Mouse (Mus musculus) forebrain, embryonic 12.5 days (tissue): Measurements from ENCODE around the gene Prpf19. TPM values are rescaled to one million over a fixed set of nuclear protein-coding genes. Genes with fewer than 3 reads are reported as not detected.

Experiments
- ATAC-seq: fragments of 200-750 bp; cut with Nextera tagmentation; 2 replicates; pipeline ENCODE4 v1.8.0; 2017; ENCODE audit warnings: moderate TSS enrichment; ENCODE audit not compliant: low FRiP score
- H3K27ac ChIP-seq: fragments of 300-500 bp; sonication (generic); 2 replicates; pipeline ENCODE4 v1.5.1; 2016; ENCODE audit warnings: mild to moderate bottlenecking
- H3K27me3 ChIP-seq: fragments of 300-500 bp; sonication (generic); 2 replicates; pipeline ENCODE4 v1.6.1; 2016; ENCODE audit warnings: mild to moderate bottlenecking
- H3K36me3 ChIP-seq: fragments of 300-500 bp; sonication (generic); replicated peaks from 2 replicates; pipeline ENCODE4 v1.6.1; 2016; ENCODE audit warnings: mild to moderate bottlenecking
- H3K4me1 ChIP-seq: fragments of 300-500 bp; sonication (generic); 2 replicates; pipeline ENCODE4 v1.6.1; 2016
- H3K4me2 ChIP-seq: fragments of 300-500 bp; sonication (generic); 2 replicates; pipeline ENCODE4 v1.6.1; 2016; ENCODE audit warnings: mild to moderate bottlenecking, moderate library complexity
- H3K4me3 ChIP-seq: fragments of 300-500 bp; sonication (generic); replicated peaks from 2 replicates; pipeline ENCODE4 v1.5.1; 2016; ENCODE audit warnings: mild to moderate bottlenecking
- H3K9ac ChIP-seq: fragments of 300-500 bp; sonication (generic); 2 replicates; pipeline ENCODE4 v1.6.1; 2016; ENCODE audit warnings: mild to moderate bottlenecking
- H3K9me3 ChIP-seq: fragments of 300-500 bp; sonication (generic); 2 replicates; pipeline ENCODE4 v1.6.1; 2016
- WGBS: fragments of 180-500 bp; shearing (Covaris S2); methylation state at CpG from one replicate; pipeline ENCODE4 v1.1.7; 2016; 5-methylcytosine and 5-hydroxymethylcytosine counted together
- polyA plus RNA-seq: library from polyadenylated mRNA; unstranded; fragments of >200 nt; fragmentation: Nextera tagmentation; extraction: Ambion mirVana; gene quantifications from 2 replicates; pipeline ENCODE4 v1.2.1, GENCODE M21; 2016

Gene Prpf19
- polyA plus RNA-seq, 1 experiment from 2014 or later, result 49.6 TPM

DNA sequence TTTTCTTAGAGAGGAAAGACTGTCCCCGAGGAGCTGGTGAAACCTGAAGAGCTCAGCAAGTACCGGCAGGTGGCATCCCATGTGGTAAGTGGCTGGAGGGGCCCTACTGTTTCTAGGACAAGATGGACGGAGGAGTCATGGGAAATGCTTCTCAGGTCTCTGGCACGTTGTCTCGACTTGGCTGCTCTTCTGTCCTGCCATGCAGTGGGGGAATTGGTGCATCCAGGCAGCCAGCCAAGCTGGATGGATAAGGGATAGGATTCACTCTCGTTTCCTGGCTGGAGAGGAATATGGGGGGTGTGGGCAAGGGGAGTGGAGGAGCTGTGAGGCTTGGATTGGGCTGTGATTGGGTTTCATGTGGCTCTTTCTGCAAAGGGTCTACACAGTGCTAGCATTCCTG lies 5.3 kb downstream of the Prpf19 start:
- H3K9me3 ChIP-seq, result no peaks in the 10 kb centered on the region
- ATAC-seq, result no peak
- no peaks in the 10 kb centered on the region for H3K27me3 ChIP-seq
- H3K4me3 ChIP-seq, result no peak overlapping the region
- no peak overlapping the region for H3K4me2 ChIP-seq
- H3K4me1 ChIP-seq, result peaks cover 15% of the 10 kb centered on the region
- 89% methylated on average over 6 of the region's 6 CpGs for WGBS
- no peak overlapping the region for H3K9ac ChIP-seq
- H3K27ac ChIP-seq, result no peak overlapping the region
- peaks cover 84% of the 10 kb centered on the region for H3K36me3 ChIP-seq

DNA sequence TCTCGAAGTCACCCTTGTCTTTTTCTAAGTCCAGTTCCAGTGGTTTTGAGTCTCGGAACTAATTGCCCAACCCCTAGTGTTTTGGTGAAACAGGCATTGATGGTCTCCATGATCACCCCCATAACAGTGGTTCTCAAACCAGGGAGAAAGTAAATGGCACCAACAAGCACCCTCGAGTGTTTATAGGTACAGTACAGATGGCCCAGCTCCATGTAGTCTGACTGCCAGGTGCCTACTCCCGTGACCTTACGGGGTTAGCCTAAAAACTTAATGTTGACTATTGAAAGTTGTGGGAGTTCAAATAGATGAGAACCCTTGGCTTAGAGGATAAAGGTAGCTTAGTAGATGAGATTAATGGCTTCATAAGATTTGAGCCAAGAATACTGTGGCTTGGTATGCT lies 6.0 kb downstream of the Prpf19 start:
- Histone ChIP-seq H3K4me1 (peaks cover 13% of the 10 kb centered on the region), H3K9me3 (no peaks in the 10 kb centered on the region), H3K27me3 (no peaks in the 10 kb centered on the region), H3K4me3 (no peak overlapping the region), H3K36me3 (peaks cover 91% of the 10 kb centered on the region), H3K9ac (no peak overlapping the region), H3K4me2 (no peak overlapping the region), H3K27ac (no peak overlapping the region)
- WGBS, result 92% methylated on average over 5 of the region's 5 CpGs
- no peak for ATAC-seq

DNA sequence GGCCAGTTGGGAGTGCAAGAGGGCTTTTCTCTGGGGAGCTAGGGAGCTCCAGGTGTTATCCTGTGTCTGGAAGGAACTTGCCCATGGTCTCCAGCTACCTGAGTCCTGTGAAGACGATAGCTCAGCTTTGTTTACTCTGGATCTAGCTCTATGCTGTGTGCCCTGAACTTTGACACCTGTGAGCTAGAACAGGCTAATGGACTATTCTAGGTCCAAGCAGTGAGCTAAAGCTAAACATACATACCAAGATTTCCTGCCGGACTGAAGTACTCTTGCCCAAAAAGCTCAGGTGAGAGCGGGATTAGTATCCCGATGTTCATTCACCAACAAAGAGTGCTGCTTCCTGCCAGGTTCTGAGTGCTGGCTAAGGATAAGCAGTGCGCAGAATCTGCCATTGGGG lies 9.5 kb downstream of the Prpf19 start:
- no peaks in the 10 kb centered on the region for H3K4me1 ChIP-seq
- ATAC-seq, result no peak
- no peak overlapping the region for H3K4me3 ChIP-seq
- no peak overlapping the region for H3K27ac ChIP-seq
- H3K4me2 ChIP-seq, result no peak overlapping the region
- no peak overlapping the region for H3K9ac ChIP-seq
- peaks cover 84% of the 10 kb centered on the region for H3K36me3 ChIP-seq
- WGBS, result 90% methylated on average over 5 of the region's 5 CpGs
- H3K27me3 ChIP-seq, result no peaks in the 10 kb centered on the region
- H3K9me3 ChIP-seq, result no peaks in the 10 kb centered on the region

DNA sequence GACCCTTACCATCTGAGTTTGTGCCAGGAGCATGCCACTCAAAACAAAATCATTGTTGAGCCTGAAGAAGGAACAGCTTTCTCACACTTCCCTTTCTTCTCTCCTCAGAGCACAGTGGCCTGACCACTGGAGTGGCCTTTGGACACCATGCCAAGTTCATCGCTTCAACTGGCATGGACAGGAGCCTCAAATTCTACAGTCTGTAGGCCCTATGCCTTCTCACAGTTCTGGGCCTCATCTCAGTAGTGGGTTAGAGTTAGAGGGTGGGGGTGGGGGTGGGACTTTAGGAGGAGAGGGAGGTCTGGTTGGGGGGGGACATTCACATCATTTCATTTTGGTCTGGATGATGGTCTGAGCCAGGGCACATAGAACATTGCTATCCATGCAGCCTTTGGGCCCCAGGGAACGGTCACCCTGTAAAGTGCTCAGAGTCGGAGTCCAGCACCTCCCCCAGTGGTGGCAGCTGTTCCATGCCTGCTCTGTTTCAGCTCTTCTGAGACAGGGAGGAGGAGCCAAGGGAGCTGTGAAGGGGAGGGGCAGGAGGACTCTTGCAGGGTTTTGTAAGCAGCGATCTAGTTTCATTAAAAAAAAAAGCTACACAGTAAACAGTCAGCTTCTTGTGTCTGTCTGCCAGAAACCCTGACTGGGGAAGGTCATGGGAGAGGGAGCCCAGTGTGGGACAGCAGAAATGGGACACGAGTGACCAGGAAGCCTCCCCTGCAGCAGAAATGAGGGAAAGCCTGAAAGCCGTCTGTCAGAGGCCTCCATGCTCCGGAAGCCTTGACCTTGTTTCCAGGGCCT lies 10.1 kb downstream of the Prpf19 start:
- Histone ChIP-seq H3K4me2 (no peak overlapping the region), H3K27me3 (no peaks in the 10 kb centered on the region), H3K9ac (no peak overlapping the region), H3K4me3 (no peak overlapping the region), H3K27ac (0 out of 2 replicates have a peak overlapping the region, but pooled peaks have one; percentile 5), H3K4me1 (no peaks in the 10 kb centered on the region), H3K9me3 (no peaks in the 10 kb centered on the region), H3K36me3 (peaks cover 78% of the 10 kb centered on the region)
- 71% methylated on average over 7 of the region's 7 CpGs for WGBS
- ATAC-seq, result 0 out of 2 replicates have a peak, but pooled peaks have one; percentile 39

DNA sequence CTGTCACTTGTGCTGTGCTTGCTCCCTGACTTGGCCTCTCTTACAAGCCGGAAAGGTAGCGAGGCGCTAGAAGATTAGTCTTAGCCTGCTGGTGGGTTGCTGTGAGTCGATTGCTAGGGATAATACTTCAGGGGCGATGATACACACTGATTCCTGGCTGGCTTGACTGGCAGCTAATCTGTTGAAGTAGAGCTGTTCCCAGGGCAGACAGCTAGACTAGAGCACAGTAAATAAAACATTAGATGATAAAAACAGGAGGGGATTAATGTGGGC lies 10.6 kb downstream of the Prpf19 start:
- ATAC-seq, result no peak
- no peak overlapping the region for H3K27ac ChIP-seq

DNA sequence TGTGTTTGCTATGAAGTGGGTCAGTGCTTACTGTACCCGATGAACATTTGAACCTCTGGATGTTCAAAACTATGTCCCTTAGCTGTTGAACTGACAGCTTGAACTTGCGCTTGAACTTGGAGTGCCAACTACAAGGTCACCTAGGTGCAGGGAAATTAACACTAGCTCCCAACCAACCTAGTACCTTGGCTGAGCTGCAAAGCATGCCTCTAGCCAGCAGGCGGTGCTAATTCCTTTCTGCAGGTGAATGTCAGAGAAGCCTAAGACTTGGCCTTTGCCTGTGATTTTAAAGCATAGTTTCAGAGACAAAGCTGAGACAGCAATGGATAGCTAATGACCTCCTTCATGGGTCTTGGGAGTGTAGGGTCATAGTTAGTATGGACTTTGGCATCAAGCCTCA lies 12.9 kb downstream of the Prpf19 start:
- Histone ChIP-seq H3K27me3 (no peaks in the 10 kb centered on the region), H3K9me3 (no peaks in the 10 kb centered on the region), H3K9ac (no peak overlapping the region), H3K36me3 (peaks cover 50% of the 10 kb centered on the region), H3K27ac (no peak overlapping the region), H3K4me2 (no peak overlapping the region), H3K4me1 (no peaks in the 10 kb centered on the region), H3K4me3 (no peak overlapping the region)
- no peak for ATAC-seq
- WGBS, result 59% methylated on average over 3 of the region's 3 CpGs

More for the DNA sequence above, 10.6 kb downstream of the Prpf19 start:
- WGBS, result 86% methylated on average over 5 of the region's 5 CpGs
- Histone ChIP-seq H3K4me2 (no peak overlapping the region), H3K9ac (no peak overlapping the region), H3K27me3 (no peaks in the 10 kb centered on the region), H3K4me3 (no peak overlapping the region), H3K36me3 (peaks cover 72% of the 10 kb centered on the region), H3K4me1 (no peaks in the 10 kb centered on the region), H3K9me3 (no peaks in the 10 kb centered on the region)

DNA sequence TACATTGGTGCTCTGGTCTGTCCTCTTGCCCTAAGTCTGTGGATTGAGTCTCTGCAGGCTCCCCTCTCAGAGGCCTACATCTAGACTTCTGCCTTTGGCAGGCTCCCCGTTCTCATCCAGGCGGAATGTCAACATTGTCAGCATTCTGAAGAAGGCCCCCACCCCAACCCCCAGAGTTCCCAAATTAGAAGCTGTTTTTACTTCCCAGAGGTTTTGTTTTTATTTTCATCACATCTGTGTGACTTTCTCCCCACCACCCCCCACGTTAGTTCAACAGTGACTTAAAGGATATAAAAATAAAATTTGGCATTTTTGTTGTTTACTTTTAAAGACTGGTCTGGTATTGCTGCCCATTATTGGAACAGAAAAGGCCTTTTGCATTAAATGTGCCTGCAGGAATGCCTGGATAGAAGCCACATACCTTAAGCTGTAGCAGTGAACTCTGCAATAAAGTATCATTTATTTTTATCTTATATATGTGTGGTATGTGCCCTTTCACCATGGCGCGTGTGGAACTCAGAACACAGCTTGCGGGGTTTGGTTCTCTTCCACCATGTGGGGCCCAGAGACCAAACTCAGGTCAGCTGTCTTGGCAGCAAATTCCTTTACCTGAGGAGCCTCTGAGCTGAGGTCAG lies 14.2 kb downstream of the Prpf19 start:
- WGBS, result 84% methylated on average over 6 of the region's 6 CpGs

DNA sequence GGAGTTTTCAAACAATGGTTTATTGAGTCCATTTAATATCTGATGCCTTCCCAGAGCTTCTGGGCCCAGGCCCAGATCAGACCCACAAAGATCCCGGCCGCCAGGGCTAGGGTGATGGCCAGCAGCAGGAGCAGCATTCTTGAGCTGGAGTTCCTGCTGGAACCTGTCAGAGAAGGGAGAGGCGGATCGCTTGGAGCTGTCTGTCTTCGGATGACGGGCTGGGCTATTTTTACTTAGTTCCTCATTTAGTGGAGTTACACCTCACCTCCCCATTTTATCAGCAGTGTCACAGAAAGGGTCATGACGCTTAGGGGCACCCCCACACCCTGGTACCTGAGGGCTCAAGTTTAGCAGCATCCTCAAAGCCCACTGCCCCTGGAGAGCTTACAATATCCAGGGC lies 19.3 kb downstream of the Prpf19 start:
- WGBS, result 89% methylated on average over 7 of the region's 7 CpGs
- H3K27ac ChIP-seq, result no peak overlapping the region
- ATAC-seq, result no peak
- no peak overlapping the region for H3K4me2 ChIP-seq
- no peaks in the 10 kb centered on the region for H3K9me3 ChIP-seq
- no peaks in the 10 kb centered on the region for H3K36me3 ChIP-seq
- H3K4me3 ChIP-seq, result no peak overlapping the region
- H3K4me1 ChIP-seq, result no peaks in the 10 kb centered on the region
- H3K9ac ChIP-seq, result no peak overlapping the region
- H3K27me3 ChIP-seq, result no peaks in the 10 kb centered on the region

More for the DNA sequence above, 14.2 kb downstream of the Prpf19 start:
- Histone ChIP-seq H3K27ac (no peak overlapping the region), H3K27me3 (no peaks in the 10 kb centered on the region), H3K4me3 (no peak overlapping the region), H3K36me3 (peaks cover 37% of the 10 kb centered on the region), H3K9ac (no peak overlapping the region), H3K4me1 (no peaks in the 10 kb centered on the region), H3K9me3 (no peaks in the 10 kb centered on the region), H3K4me2 (no peak overlapping the region)
- no peak for ATAC-seq

DNA sequence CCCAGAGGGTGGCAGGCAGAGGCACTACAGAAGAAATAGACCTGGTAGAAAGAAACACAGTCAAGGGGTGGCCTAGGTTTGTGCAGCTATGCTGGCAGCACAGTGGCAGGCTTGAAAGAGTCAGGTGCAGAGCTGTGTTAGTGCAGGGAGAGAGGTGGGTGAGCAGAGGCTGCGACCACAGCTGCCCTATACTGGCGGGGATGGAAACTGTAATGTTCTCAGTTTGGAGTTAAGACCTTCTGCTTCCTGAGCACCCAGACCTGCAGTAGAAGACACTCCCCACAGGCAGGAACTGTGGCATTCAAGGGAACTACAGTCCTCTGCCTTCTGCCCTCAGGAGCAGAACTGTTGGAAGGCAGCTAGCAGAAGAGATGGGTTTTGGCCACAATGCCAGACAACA lies 19.8 kb downstream of the Prpf19 start:
- Histone ChIP-seq H3K4me1 (no peaks in the 10 kb centered on the region), H3K9ac (no peak overlapping the region), H3K4me2 (no peak overlapping the region), H3K27me3 (no peaks in the 10 kb centered on the region), H3K9me3 (no peaks in the 10 kb centered on the region), H3K4me3 (no peak overlapping the region), H3K27ac (no peak overlapping the region), H3K36me3 (no peaks in the 10 kb centered on the region)
- no peak for ATAC-seq
- WGBS, result 82% methylated on average over 2 of the region's 2 CpGs

DNA sequence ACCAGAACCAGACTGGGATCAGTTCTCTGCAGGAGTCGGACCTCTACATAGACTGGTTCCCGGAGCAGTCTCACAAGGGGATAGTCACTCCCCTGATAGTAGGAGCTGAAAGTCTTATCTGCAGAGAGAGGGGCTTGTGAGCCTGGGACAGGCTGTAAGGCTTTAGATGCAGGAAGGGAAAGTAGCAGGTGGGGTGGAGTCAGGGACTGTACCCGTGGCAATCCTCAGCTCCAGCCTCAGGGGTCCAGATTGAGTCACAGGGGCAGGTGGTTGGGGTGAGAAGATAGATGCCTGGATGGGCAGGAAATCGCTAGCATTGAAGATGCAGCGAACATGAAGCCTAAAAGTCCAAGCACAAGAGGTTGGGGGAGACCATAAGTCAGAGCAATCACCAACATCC lies 21.5 kb downstream of the Prpf19 start:
- H3K4me1 ChIP-seq, result no peaks in the 10 kb centered on the region
- H3K36me3 ChIP-seq, result no peaks in the 10 kb centered on the region
- H3K4me3 ChIP-seq, result no peak overlapping the region
- WGBS, result 70% methylated on average over 5 of the region's 5 CpGs
- no peak overlapping the region for H3K4me2 ChIP-seq
- no peaks in the 10 kb centered on the region for H3K9me3 ChIP-seq
- ATAC-seq, result no peak
- no peak overlapping the region for H3K27ac ChIP-seq
- H3K9ac ChIP-seq, result no peak overlapping the region
- no peaks in the 10 kb centered on the region for H3K27me3 ChIP-seq

DNA sequence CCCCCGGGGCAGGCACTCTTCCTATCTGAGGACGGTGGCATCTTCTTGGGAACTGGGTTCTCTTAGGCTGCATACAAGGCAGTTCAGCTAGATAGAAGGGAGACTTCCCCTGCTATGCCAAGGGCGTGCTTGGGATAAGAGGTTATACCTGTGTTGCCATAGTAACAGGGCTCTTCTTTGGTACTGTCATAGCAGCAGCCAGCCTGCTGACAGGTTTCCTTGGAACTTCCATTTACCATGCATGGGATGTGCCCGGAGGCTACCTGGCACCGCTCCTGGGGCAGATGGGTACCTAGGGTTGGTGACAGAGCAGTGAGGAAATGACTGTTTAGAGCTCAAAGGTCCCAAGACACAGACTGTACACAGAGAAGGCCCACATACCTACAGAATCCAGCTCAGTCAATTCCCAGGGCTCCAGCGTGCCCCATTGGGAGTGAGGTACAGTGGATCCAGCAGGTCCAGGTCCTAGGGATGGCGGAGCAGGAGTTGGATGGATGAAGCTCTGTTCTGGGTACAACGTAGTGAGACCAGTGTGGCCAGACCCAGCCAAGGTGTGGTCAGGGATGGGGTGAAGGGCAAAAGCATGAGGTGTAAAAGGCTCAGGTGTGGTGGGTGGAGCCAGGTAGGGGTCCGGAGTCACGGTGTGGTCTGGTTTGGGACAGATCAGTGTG lies 23.4 kb downstream of the Prpf19 start:
- Histone ChIP-seq H3K4me2 (no peak overlapping the region), H3K4me3 (no peak overlapping the region), H3K4me1 (no peaks in the 10 kb centered on the region), H3K36me3 (no peaks in the 10 kb centered on the region), H3K9me3 (no peaks in the 10 kb centered on the region), H3K27me3 (no peaks in the 10 kb centered on the region), H3K9ac (no peak overlapping the region), H3K27ac (no peak overlapping the region)
- no peak for ATAC-seq
- WGBS, result 87% methylated on average over 10 of the region's 10 CpGs

DNA sequence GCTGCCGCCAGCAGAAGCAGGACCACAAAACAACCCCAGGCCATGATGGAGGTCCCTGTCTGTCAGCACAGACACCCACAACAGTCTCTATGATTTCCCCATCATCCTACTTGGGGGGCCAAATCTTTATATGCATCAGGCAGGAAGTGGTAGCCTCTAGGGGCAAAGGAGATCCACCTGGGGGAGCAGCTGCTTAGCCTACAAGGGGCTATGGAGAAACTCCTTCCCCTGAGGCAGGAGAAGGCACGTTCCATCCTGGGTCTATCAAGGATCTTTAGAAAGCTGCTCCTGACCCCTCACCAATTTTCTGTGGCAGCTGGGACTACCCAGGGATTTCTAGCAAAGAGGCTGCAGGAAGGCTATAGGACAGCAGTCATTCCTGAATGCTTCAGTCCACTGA lies 25.5 kb downstream of the Prpf19 start, which contains the start of gene Zp1:
Gene Zp1, minus strand, starts transcription at position 101 of the 400 bp plus-strand sequence.
- 70% methylated on average over 2 of the region's 2 CpGs for WGBS
- Histone ChIP-seq H3K9ac (no peak within 1 kb of the TSS), H3K36me3 (no peaks in the 10 kb centered on the region)

More for the DNA sequence above, 25.5 kb downstream of the Prpf19 start, which contains the start of gene Zp1:
- H3K4me2 ChIP-seq, result no peak within 1 kb of the TSS
- H3K27ac ChIP-seq, result no peak within 1 kb of the TSS
- no peak for ATAC-seq
- H3K4me3 ChIP-seq, result no peak within 1 kb of the TSS
- H3K4me1 ChIP-seq, result no peaks in the 10 kb centered on the region
- no peaks in the 10 kb centered on the region for H3K9me3 ChIP-seq
- no peaks in the 10 kb centered on the region for H3K27me3 ChIP-seq
